Mouse (Mus musculus): ENCODE measurements around the gene Dnttip2.
A peak's percentile ranks its signal among the peaks of the same experiment; 100 is the strongest.

The Dnttip2 gene

GRCm38 (mm10) chr3:122290696-122291095 lies 16.5 kb downstream of the Dnttip2 start:
- DNase-seq (ENCODE audit: low spot score) = no peak

GRCm38 (mm10) chr3:122291828-122292227 lies 17.6 kb downstream of the Dnttip2 start:
- DNase-seq (ENCODE audit: low spot score) = no peak

GRCm38 (mm10) chr3:122292300-122293222 lies 18.4 kb downstream of the Dnttip2 start:
- DNase-seq (ENCODE audit: low spot score) = peak; percentile 86

- no peak for DNase-seq (ENCODE audit: low spot score)
These were observed 19.2 kb downstream of the Dnttip2 start for GRCm38 (mm10) chr3:122293223-122293953.

GRCm38 (mm10) chr3:122293954-122294850 lies 20.0 kb downstream of the Dnttip2 start, which contains the start of gene Bcar3:
TSS of gene Bcar3 (plus strand) at chr3:122294136.
- DNase-seq (ENCODE audit: low spot score) = peak; percentile 90

GRCm38 (mm10) chr3:122295511-122295910 lies 21.3 kb downstream of the Dnttip2 start:
- no peak for DNase-seq (ENCODE audit: low spot score)

GRCm38 (mm10) chr3:122296979-122297378 lies 22.8 kb downstream of the Dnttip2 start:
- no peak for DNase-seq (ENCODE audit: low spot score)

GRCm38 (mm10) chr3:122300983-122301919 lies 27.1 kb downstream of the Dnttip2 start:
- no peak for DNase-seq (ENCODE audit: low spot score)

- DNase-seq (ENCODE audit: low spot score) = no peak
These were observed 30.4 kb downstream of the Dnttip2 start for GRCm38 (mm10) chr3:122304560-122304959.

- no peak for DNase-seq (ENCODE audit: low spot score)
These were observed 33.9 kb downstream of the Dnttip2 start for GRCm38 (mm10) chr3:122307894-122308671.

GRCm38 (mm10) chr3:122308981-122309380 lies 34.8 kb downstream of the Dnttip2 start:
- DNase-seq (ENCODE audit: low spot score) = no peak

GRCm38 (mm10) chr3:122312078-122312477 lies 37.9 kb downstream of the Dnttip2 start:
- DNase-seq (ENCODE audit: low spot score) = peak; percentile 84

- DNase-seq (ENCODE audit: low spot score) = no peak
These were observed 38.9 kb downstream of the Dnttip2 start for GRCm38 (mm10) chr3:122312936-122313629.

GRCm38 (mm10) chr3:122313936-122314335 lies 39.7 kb downstream of the Dnttip2 start:
- DNase-seq (ENCODE audit: low spot score) = no peak

GRCm38 (mm10) chr3:122316621-122317020 lies 42.4 kb downstream of the Dnttip2 start:
- DNase-seq (ENCODE audit: low spot score) = no peak

GRCm38 (mm10) chr3:122317339-122317738 lies 43.2 kb downstream of the Dnttip2 start:
- no peak for DNase-seq (ENCODE audit: low spot score)

GRCm38 (mm10) chr3:122322226-122322625 lies 48.0 kb downstream of the Dnttip2 start:
- no peak for DNase-seq (ENCODE audit: low spot score)

GRCm38 (mm10) chr3:122323841-122324240 lies 49.7 kb downstream of the Dnttip2 start:
- no peak for DNase-seq (ENCODE audit: low spot score)

- no peak for DNase-seq (ENCODE audit: low spot score)
These were observed 50.3 kb downstream of the Dnttip2 start for GRCm38 (mm10) chr3:122324528-122324927.
